Mouse (Mus musculus): ENCODE measurements around the gene L1cam. TPM values are rescaled to one million over a fixed set of nuclear protein-coding genes. Genes with fewer than 3 reads are reported as not detected.

The L1cam gene
- total RNA-seq, 1 experiment, result 6.0 TPM

- no peaks in the 10 kb centered on the region for H3K9me3 ChIP-seq (ENCODE audit: control insufficient read depth, insufficient read depth, low read depth, low read length)
- peak overlapping the region; percentile 85 for H3K9ac ChIP-seq (ENCODE audit: insufficient read depth, low read depth, low read length, poor library complexity, severe bottlenecking)
- H3K4me1 ChIP-seq (ENCODE audit: control insufficient read depth in 2 of 2, insufficient read depth in 2 of 2, low read length in 2 of 2, poor library complexity in 1 of 2), result peaks cover 0 to 2% of the 10 kb centered on the region in 2 experiments; a peak in 1 of 4 replicates
- peak overlapping the region; percentile 82 to 88 for H3K4me3 ChIP-seq (ENCODE audit: insufficient read depth in 1 of 2, low read depth in 1 of 2, low read length in 2 of 2, poor library complexity in 1 of 2, severe bottlenecking in 1 of 2)
- H3K36me3 ChIP-seq (ENCODE audit: control insufficient read depth, insufficient read depth, low read length, poor library complexity, severe bottlenecking), result no peaks in the 10 kb centered on the region
- in situ Hi-C loops (cut with MboI; ENCODE audit: low sequenced_read_pairs in 2 of 2, unreplicated experiment in 2 of 2), result no loop called here
- no peak for TF ChIP-seq ZNF384 (IDR thresholded peaks at IDR 0.05; ENCODE audit: low read depth, low read length)
- TF ChIP-seq HCFC1 (IDR thresholded peaks at IDR 0.05; ENCODE audit: borderline replicate concordance, insufficient read depth, low read length), result no peak
- no peak for TF ChIP-seq ZC3H11A (IDR thresholded peaks at IDR 0.05; ENCODE audit: borderline replicate concordance, low read depth, low read length)
- no peak for DNase-seq (ENCODE audit: low read depth, low spot score)
- peak overlapping the region; percentile 76 for H3K27ac ChIP-seq (ENCODE audit: insufficient read depth, low read depth, low read length, poor library complexity, severe bottlenecking)
These were observed 72.2 kb downstream of the L1cam start for GRCm38 (mm10) chrX:73823747-73824146.

GRCm38 (mm10) chrX:73816596-73817314 is 79.2 kb downstream of the L1cam start:
- TF ChIP-seq HCFC1 (IDR thresholded peaks at IDR 0.05; ENCODE audit: borderline replicate concordance, insufficient read depth, low read length) (no peak), MAFK (IDR thresholded peaks at IDR 0.05; ENCODE audit: insufficient read depth, low read depth, low read length) (no peak), CHD2 (IDR thresholded peaks at IDR 0.05; ENCODE audit: low read depth, low read length) (no peak)
- H3K27ac ChIP-seq (ENCODE audit: insufficient read depth, low read depth, low read length, poor library complexity, severe bottlenecking), result peak overlapping the region; percentile 81; the same call in 1 of the 2 replicates
- peaks cover 3 to 4% of the 10 kb centered on the region in 2 experiments; a peak in 2 of 4 replicates for H3K4me1 ChIP-seq (ENCODE audit: control insufficient read depth in 2 of 2, insufficient read depth in 2 of 2, low read length in 2 of 2, poor library complexity in 1 of 2)

GRCm38 (mm10) chrX:73815072-73815471 is 80.8 kb downstream of the L1cam start:
- in situ Hi-C loops (cut with MboI; ENCODE audit: low sequenced_read_pairs in 2 of 2, unreplicated experiment in 2 of 2), result no loop called here

More at GRCm38 (mm10) chrX:73816596-73817314, 79.2 kb downstream of the L1cam start:
- no peak for DNase-seq (ENCODE audit: low read depth, low spot score)
- in situ Hi-C loops (cut with MboI; ENCODE audit: low sequenced_read_pairs in 2 of 2, unreplicated experiment in 2 of 2), result no loop called here
- Histone ChIP-seq H3K9ac (ENCODE audit: insufficient read depth, low read depth, low read length, poor library complexity, severe bottlenecking) (peak overlapping the region; percentile 32; the same call in 1 of the 2 replicates), H3K4me3 (ENCODE audit: insufficient read depth in 1 of 2, low read depth in 1 of 2, low read length in 2 of 2, poor library complexity in 1 of 2, severe bottlenecking in 1 of 2) (peak overlapping the region in 1 of 2 experiments; percentile 19; a peak in 2 of 4 replicates), H3K9me3 (ENCODE audit: control insufficient read depth, insufficient read depth, low read depth, low read length) (no peaks in the 10 kb centered on the region), H3K36me3 (ENCODE audit: control insufficient read depth, insufficient read depth, low read length, poor library complexity, severe bottlenecking) (peaks cover 2% of the 10 kb centered on the region; the same call in 1 of the 2 replicates)

GRCm38 (mm10) chrX:73805814-73806213 is 90.1 kb downstream of the L1cam start:
- in situ Hi-C loops (cut with MboI; ENCODE audit: low sequenced_read_pairs in 2 of 2, unreplicated experiment in 2 of 2), result no loop called here
- Histone ChIP-seq H3K9ac (ENCODE audit: insufficient read depth, low read depth, low read length, poor library complexity, severe bottlenecking) (no peak overlapping the region), H3K4me3 (ENCODE audit: insufficient read depth in 1 of 2, low read depth in 1 of 2, low read length in 2 of 2, poor library complexity in 1 of 2, severe bottlenecking in 1 of 2) (no peak overlapping the region), H3K36me3 (ENCODE audit: control insufficient read depth, insufficient read depth, low read length, poor library complexity, severe bottlenecking) (no peaks in the 10 kb centered on the region), H3K4me1 (ENCODE audit: control insufficient read depth in 2 of 2, insufficient read depth in 2 of 2, low read length in 2 of 2, poor library complexity in 1 of 2) (0 out of 4 replicates have a peak, but pooled peaks cover 0 to 3% of the 10 kb centered on the region in 2 experiments), H3K27ac (ENCODE audit: insufficient read depth, low read depth, low read length, poor library complexity, severe bottlenecking) (no peak overlapping the region), H3K9me3 (ENCODE audit: control insufficient read depth, insufficient read depth, low read depth, low read length) (no peaks in the 10 kb centered on the region)
- DNase-seq (ENCODE audit: low read depth, low spot score), result no peak
- TF ChIP-seq CHD2 (IDR thresholded peaks at IDR 0.05; ENCODE audit: low read depth, low read length) (no peak), ZNF384 (IDR thresholded peaks at IDR 0.05; ENCODE audit: low read depth, low read length) (no peak), MAFK (IDR thresholded peaks at IDR 0.05; ENCODE audit: insufficient read depth, low read depth, low read length) (no peak), HCFC1 (IDR thresholded peaks at IDR 0.05; ENCODE audit: borderline replicate concordance, insufficient read depth, low read length) (no peak), ZC3H11A (IDR thresholded peaks at IDR 0.05; ENCODE audit: borderline replicate concordance, low read depth, low read length) (no peak)

More at GRCm38 (mm10) chrX:73815072-73815471, 80.8 kb downstream of the L1cam start:
- Histone ChIP-seq H3K4me3 (ENCODE audit: insufficient read depth in 1 of 2, low read depth in 1 of 2, low read length in 2 of 2, poor library complexity in 1 of 2, severe bottlenecking in 1 of 2) (peak overlapping the region; percentile 64), H3K9ac (ENCODE audit: insufficient read depth, low read depth, low read length, poor library complexity, severe bottlenecking) (peak overlapping the region; percentile 76; the same call in 1 of the 2 replicates), H3K36me3 (ENCODE audit: control insufficient read depth, insufficient read depth, low read length, poor library complexity, severe bottlenecking) (peaks cover 2% of the 10 kb centered on the region; the same call in 1 of the 2 replicates), H3K4me1 (ENCODE audit: control insufficient read depth in 2 of 2, insufficient read depth in 2 of 2, low read length in 2 of 2, poor library complexity in 1 of 2) (peaks cover 2 to 4% of the 10 kb centered on the region in 2 experiments; a peak in 1 of 4 replicates), H3K9me3 (ENCODE audit: control insufficient read depth, insufficient read depth, low read depth, low read length) (no peaks in the 10 kb centered on the region), H3K27ac (ENCODE audit: insufficient read depth, low read depth, low read length, poor library complexity, severe bottlenecking) (peak overlapping the region; percentile 82)
- no peak for TF ChIP-seq ZC3H11A (IDR thresholded peaks at IDR 0.05; ENCODE audit: borderline replicate concordance, low read depth, low read length)
- no peak for TF ChIP-seq MAFK (IDR thresholded peaks at IDR 0.05; ENCODE audit: insufficient read depth, low read depth, low read length)
- no peak for TF ChIP-seq ZNF384 (IDR thresholded peaks at IDR 0.05; ENCODE audit: low read depth, low read length)
- TF ChIP-seq CHD2 (IDR thresholded peaks at IDR 0.05; ENCODE audit: low read depth, low read length), result no peak
- TF ChIP-seq HCFC1 (IDR thresholded peaks at IDR 0.05; ENCODE audit: borderline replicate concordance, insufficient read depth, low read length), result no peak
- no peak for DNase-seq (ENCODE audit: low read depth, low spot score)

Other genes starting within 250 kb of the L1cam start
- 2.0 and 4.9 TPM in 2 replicates for gene Pnck, start 236.0 kb downstream of the L1cam start, total RNA-seq (2012; rRNA removed)
- gene Slc6a8, start 223.0 kb downstream of the L1cam start, total RNA-seq (2012; rRNA removed), result 83.4 and 133 TPM in 2 replicates
- 246 and 314 TPM in 2 replicates for gene Bcap31, start 179.9 kb downstream of the L1cam start, total RNA-seq (2012; rRNA removed)
- gene Abcd1, start 179.5 kb downstream of the L1cam start, total RNA-seq (2012; rRNA removed), result 4.2 and 5.0 TPM in 2 replicates
- gene Plxnb3, start 139.0 kb downstream of the L1cam start, total RNA-seq (2012; rRNA removed), result 0.27 and 0.32 TPM in 2 replicates
- gene Srpk3, start 121.7 kb downstream of the L1cam start, total RNA-seq (2012; rRNA removed), result 1.2 and 1.5 TPM in 2 replicates
- 169 and 194 TPM in 2 replicates for gene Idh3g, start 109.2 kb downstream of the L1cam start, total RNA-seq (2012; rRNA removed)
- gene Ssr4, start 109.1 kb downstream of the L1cam start, total RNA-seq (2012; rRNA removed), result 290 and 294 TPM in 2 replicates
- gene Pdzd4, start 71.1 kb downstream of the L1cam start, total RNA-seq (2012; rRNA removed), result 55.2 and 97.6 TPM in 2 replicates
- gene Avpr2, start 4.0 kb downstream of the L1cam start, total RNA-seq (2012; rRNA removed), result 0.04 and 0.16 TPM in 2 replicates
- 3.5 and 7.7 TPM in 2 replicates for gene Arhgap4, start 25.8 kb upstream of the L1cam start, total RNA-seq (2012; rRNA removed)
- gene Naa10, start 25.8 kb upstream of the L1cam start, total RNA-seq (2012; rRNA removed), result 142 and 145 TPM in 2 replicates
- 33.4 and 36.8 TPM in 2 replicates for gene Renbp, start 34.7 kb upstream of the L1cam start, total RNA-seq (2012; rRNA removed)
- gene Hcfc1, start 70.3 kb upstream of the L1cam start, total RNA-seq (2012; rRNA removed), result 89.6 and 95.7 TPM in 2 replicates
- 35.9 and 49.0 TPM in 2 replicates for gene Irak1, start 127.8 kb upstream of the L1cam start, total RNA-seq (2012; rRNA removed)
- not detected in 2 replicates for gene Opn1mw, start 231.4 kb upstream of the L1cam start, total RNA-seq (2012; rRNA removed)
- 9.6 and 10.4 TPM in 2 replicates for gene Mecp2, start 239.3 kb upstream of the L1cam start, total RNA-seq (2012; rRNA removed)

Data from ES-E14 (cell line).